Mouse (Mus musculus): ENCODE measurements around the gene Il20ra.

GRCm38 (mm10) chr10:19711551-19712171 is 709 bp upstream of the Il20ra start:
- TF ChIP-seq MAX (IDR thresholded peaks at IDR 0.05) (no peak), CTCF (IDR thresholded peaks at IDR 0.05; ENCODE audit: control insufficient read depth, insufficient read depth, insufficient read length) (no peak), USF1 (IDR thresholded peaks at IDR 0.05; ENCODE audit: low read depth) (no peak)

All from C2C12 (cell line).